Mouse (Mus musculus): ENCODE measurements at regions not wholly inside any gene's neighbourhood (a gene's known extent, or its start where the extent isn't known, plus 50 kb on each side); places are given as distances from the start of the nearest gene placed in this dataset.

GRCm38 (mm10) chr2:57496315-57496954, 259.0 kb downstream of the Gpd2 start:
- Histone ChIP-seq H3K4me2 (replicated peaks; ENCODE audit: low read depth, low read length) (no peak overlapping the region), H3K9me3 (ENCODE audit: control insufficient read depth, low read length) (no peaks in the 10 kb centered on the region), H3K27ac (ENCODE audit: low read depth, low read length) (no peak overlapping the region), H3K9ac (ENCODE audit: low read depth, low read length) (no peak overlapping the region), H3K4me1 (ENCODE audit: control insufficient read depth, insufficient read depth, low read length) (no peaks in the 10 kb centered on the region), H3K4me3 (ENCODE audit: low read length) (no peak overlapping the region), H3K27me3 (ENCODE audit: control insufficient read depth, insufficient read depth, low read length) (no peaks in the 10 kb centered on the region), H3K36me3 (ENCODE audit: control insufficient read depth, insufficient read depth, low read length) (no peaks in the 10 kb centered on the region)
- WGBS, result 65% methylated on average over 2 of the region's 2 CpGs
- no peak for ATAC-seq (ENCODE audit: low FRiP score, low TSS enrichment)

GRCm38 (mm10) chr2:57497933-57498332, 260.5 kb downstream of the Gpd2 start:
- H3K4me2 ChIP-seq (replicated peaks; ENCODE audit: low read depth, low read length), result no peak overlapping the region
- no peak overlapping the region for H3K27ac ChIP-seq (ENCODE audit: low read depth, low read length)
- H3K9me3 ChIP-seq (ENCODE audit: control insufficient read depth, low read length), result no peaks in the 10 kb centered on the region
- no peak overlapping the region for H3K9ac ChIP-seq (ENCODE audit: low read depth, low read length)
- H3K36me3 ChIP-seq (ENCODE audit: control insufficient read depth, insufficient read depth, low read length), result no peaks in the 10 kb centered on the region
- H3K27me3 ChIP-seq (ENCODE audit: control insufficient read depth, insufficient read depth, low read length), result no peaks in the 10 kb centered on the region
- no peaks in the 10 kb centered on the region for H3K4me1 ChIP-seq (ENCODE audit: control insufficient read depth, insufficient read depth, low read length)
- H3K4me3 ChIP-seq (ENCODE audit: low read length), result no peak overlapping the region
- WGBS, result 77% methylated on average over 1 of the region's 1 CpGs
- ATAC-seq (ENCODE audit: low FRiP score, low TSS enrichment), result no peak

- Histone ChIP-seq H3K4me1 (ENCODE audit: control insufficient read depth, insufficient read depth, low read length) (no peaks in the 10 kb centered on the region), H3K27ac (ENCODE audit: low read depth, low read length) (no peak overlapping the region), H3K4me2 (replicated peaks; ENCODE audit: low read depth, low read length) (no peak overlapping the region), H3K4me3 (ENCODE audit: low read length) (no peak overlapping the region), H3K9ac (ENCODE audit: low read depth, low read length) (no peak overlapping the region), H3K36me3 (ENCODE audit: control insufficient read depth, insufficient read depth, low read length) (no peaks in the 10 kb centered on the region), H3K27me3 (ENCODE audit: control insufficient read depth, insufficient read depth, low read length) (no peaks in the 10 kb centered on the region), H3K9me3 (ENCODE audit: control insufficient read depth, low read length) (no peaks in the 10 kb centered on the region)
- 58% methylated on average over 2 of the region's 2 CpGs for WGBS
- no peak for ATAC-seq (ENCODE audit: low FRiP score, low TSS enrichment)
These were observed 267.2 kb downstream of the Gpd2 start for GRCm38 (mm10) chr2:57504678-57505077.

GRCm38 (mm10) chr2:57522465-57522864, 285.0 kb downstream of the Gpd2 start:
- no peak overlapping the region for H3K27ac ChIP-seq (ENCODE audit: low read depth, low read length)
- no peaks in the 10 kb centered on the region for H3K4me1 ChIP-seq (ENCODE audit: control insufficient read depth, insufficient read depth, low read length)
- H3K36me3 ChIP-seq (ENCODE audit: control insufficient read depth, insufficient read depth, low read length), result no peaks in the 10 kb centered on the region
- no peak overlapping the region for H3K9ac ChIP-seq (ENCODE audit: low read depth, low read length)
- H3K4me3 ChIP-seq (ENCODE audit: low read length), result no peak overlapping the region
- ATAC-seq (ENCODE audit: low FRiP score, low TSS enrichment), result no peak
- no peaks in the 10 kb centered on the region for H3K27me3 ChIP-seq (ENCODE audit: control insufficient read depth, insufficient read depth, low read length)
- no peak overlapping the region for H3K4me2 ChIP-seq (replicated peaks; ENCODE audit: low read depth, low read length)
- no peaks in the 10 kb centered on the region for H3K9me3 ChIP-seq (ENCODE audit: control insufficient read depth, low read length)
- 89% methylated on average over 3 of the region's 3 CpGs for WGBS

- no peak for ATAC-seq (ENCODE audit: low FRiP score, low TSS enrichment)
- H3K9me3 ChIP-seq (ENCODE audit: control insufficient read depth, low read length), result no peaks in the 10 kb centered on the region
These were observed 285.5 kb downstream of the Gpd2 start for GRCm38 (mm10) chr2:57522983-57523382.

GRCm38 (mm10) chr2:57527966-57528365, 290.5 kb downstream of the Gpd2 start:
- H3K27ac ChIP-seq (ENCODE audit: low read depth, low read length), result no peak overlapping the region
- 54% methylated on average over 2 of the region's 2 CpGs for whole genome bisulfite sequencing
- H3K36me3 ChIP-seq (ENCODE audit: control insufficient read depth, insufficient read depth, low read length), result no peaks in the 10 kb centered on the region
- no peaks in the 10 kb centered on the region for H3K27me3 ChIP-seq (ENCODE audit: control insufficient read depth, insufficient read depth, low read length)
- no peaks in the 10 kb centered on the region for H3K9me3 ChIP-seq (ENCODE audit: control insufficient read depth, low read length)
- no peak overlapping the region for H3K4me3 ChIP-seq (ENCODE audit: low read length)
- H3K9ac ChIP-seq (ENCODE audit: low read depth, low read length), result no peak overlapping the region
- ATAC-seq (ENCODE audit: low FRiP score, low TSS enrichment), result no peak
- no peak overlapping the region for H3K4me2 ChIP-seq (replicated peaks; ENCODE audit: low read depth, low read length)
- no peaks in the 10 kb centered on the region for H3K4me1 ChIP-seq (ENCODE audit: control insufficient read depth, insufficient read depth, low read length)

More at GRCm38 (mm10) chr2:57522983-57523382, 285.5 kb downstream of the Gpd2 start:
- Histone ChIP-seq H3K27ac (ENCODE audit: low read depth, low read length) (no peak overlapping the region), H3K4me3 (ENCODE audit: low read length) (no peak overlapping the region), H3K36me3 (ENCODE audit: control insufficient read depth, insufficient read depth, low read length) (no peaks in the 10 kb centered on the region), H3K9ac (ENCODE audit: low read depth, low read length) (no peak overlapping the region), H3K4me2 (replicated peaks; ENCODE audit: low read depth, low read length) (no peak overlapping the region), H3K27me3 (ENCODE audit: control insufficient read depth, insufficient read depth, low read length) (no peaks in the 10 kb centered on the region), H3K4me1 (ENCODE audit: control insufficient read depth, insufficient read depth, low read length) (no peaks in the 10 kb centered on the region)
- WGBS, result 86% methylated on average over 8 of the region's 8 CpGs

GRCm38 (mm10) chr2:57539842-57540241, 302.4 kb downstream of the Gpd2 start:
- Histone ChIP-seq H3K4me1 (ENCODE audit: control insufficient read depth, insufficient read depth, low read length) (no peaks in the 10 kb centered on the region), H3K4me2 (replicated peaks; ENCODE audit: low read depth, low read length) (no peak overlapping the region), H3K4me3 (ENCODE audit: low read length) (no peak overlapping the region), H3K36me3 (ENCODE audit: control insufficient read depth, insufficient read depth, low read length) (no peaks in the 10 kb centered on the region), H3K27me3 (ENCODE audit: control insufficient read depth, insufficient read depth, low read length) (no peaks in the 10 kb centered on the region), H3K9me3 (ENCODE audit: control insufficient read depth, low read length) (no peaks in the 10 kb centered on the region), H3K9ac (ENCODE audit: low read depth, low read length) (no peak overlapping the region), H3K27ac (ENCODE audit: low read depth, low read length) (no peak overlapping the region)
- ATAC-seq (ENCODE audit: low FRiP score, low TSS enrichment), result no peak
- 84% methylated on average over 3 of the region's 3 CpGs for WGBS

- H3K9ac ChIP-seq (ENCODE audit: low read depth, low read length), result no peak overlapping the region
- WGBS, result 95% methylated on average over 4 of the region's 4 CpGs
- ATAC-seq (ENCODE audit: low FRiP score, low TSS enrichment), result no peak
- H3K27ac ChIP-seq (ENCODE audit: low read depth, low read length), result no peak overlapping the region
- no peak overlapping the region for H3K4me3 ChIP-seq (ENCODE audit: low read length)
- H3K4me2 ChIP-seq (replicated peaks; ENCODE audit: low read depth, low read length), result no peak overlapping the region
- no peaks in the 10 kb centered on the region for H3K9me3 ChIP-seq (ENCODE audit: control insufficient read depth, low read length)
- no peaks in the 10 kb centered on the region for H3K27me3 ChIP-seq (ENCODE audit: control insufficient read depth, insufficient read depth, low read length)
- H3K36me3 ChIP-seq (ENCODE audit: control insufficient read depth, insufficient read depth, low read length), result no peaks in the 10 kb centered on the region
- no peaks in the 10 kb centered on the region for H3K4me1 ChIP-seq (ENCODE audit: control insufficient read depth, insufficient read depth, low read length)
These were observed 327.8 kb downstream of the Gpd2 start for GRCm38 (mm10) chr2:57565258-57565657.

- H3K27ac ChIP-seq (ENCODE audit: low read depth, low read length), result no peak overlapping the region
- H3K9ac ChIP-seq (ENCODE audit: low read depth, low read length), result no peak overlapping the region
- H3K36me3 ChIP-seq (ENCODE audit: control insufficient read depth, insufficient read depth, low read length), result no peaks in the 10 kb centered on the region
- no peaks in the 10 kb centered on the region for H3K9me3 ChIP-seq (ENCODE audit: control insufficient read depth, low read length)
- no peaks in the 10 kb centered on the region for H3K4me1 ChIP-seq (ENCODE audit: control insufficient read depth, insufficient read depth, low read length)
- no peaks in the 10 kb centered on the region for H3K27me3 ChIP-seq (ENCODE audit: control insufficient read depth, insufficient read depth, low read length)
- no peak for ATAC-seq (ENCODE audit: low FRiP score, low TSS enrichment)
- no peak overlapping the region for H3K4me2 ChIP-seq (replicated peaks; ENCODE audit: low read depth, low read length)
- whole genome bisulfite sequencing, result 75% methylated on average over 4 of the region's 4 CpGs
- no peak overlapping the region for H3K4me3 ChIP-seq (ENCODE audit: low read length)
These were observed 328.7 kb downstream of the Gpd2 start for GRCm38 (mm10) chr2:57566103-57566502.

Measured in kidney, embryonic 14.5 days (tissue).